In the genomic region with DNA sequence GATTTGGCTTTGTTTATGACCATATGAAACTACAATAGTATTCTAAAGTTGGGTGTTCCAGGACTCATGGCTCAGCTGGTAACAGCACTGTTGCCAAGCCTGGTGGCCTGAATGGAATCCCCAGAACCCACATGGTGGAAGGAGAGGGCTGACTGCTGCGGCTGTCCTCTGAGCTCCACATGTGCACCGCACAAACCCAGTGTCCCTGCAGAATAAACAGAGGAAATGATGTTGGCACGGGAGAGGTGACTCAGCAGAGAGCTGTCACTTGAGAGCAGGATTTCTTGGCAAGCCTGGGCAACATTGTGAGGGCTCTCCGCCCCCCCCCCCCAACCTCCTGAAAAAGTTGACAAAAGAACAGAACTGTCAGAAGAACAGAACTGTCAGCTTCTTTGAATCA, we compare ENCODE assay signal across 9 mouse cellular contexts. TPM values are rescaled to one million over a fixed set of nuclear protein-coding genes. Genes with fewer than 3 reads are reported as not detected.
A peak's percentile ranks its signal among the peaks of the same experiment; 100 is the strongest.
DNase-seq lines count a peak whose midpoint lies in the region; ATAC-seq and TF ChIP-seq lines count a peak whose summit lies in the region.
"Had no signal": no experiment of that assay in that cellular context is flagged by ENCODE, and none has a peak within 500 bp of the region (broad histone marks: within the 10 kb centered on the region; RNA-seq: fewer than 3 reads in every experiment).

No protein-coding gene starts in this region.

- ATAC-seq in hindbrain, embryonic 14.5 days (ENCODE audit: low FRiP score): no peak

- peak in 1 of 2 experiments; percentile 35 for DNase-seq in cerebellum, adult 2 months
- DNase-seq in cerebellum, adult 9-11 months: no peak
- DNase-seq in thymus, adult 2 months: no peak
- no peak for DNase-seq in thymus, postnatal 36 days
- peak; percentile 30 to 40 for DNase-seq in heart, postnatal 14 days
- DNase-seq in lung, postnatal 36 days: peak; percentile 88
- no peak for DNase-seq in layer of hippocampus, postnatal 25 days (ENCODE audit: extremely low spot score in 1 of 2, low spot score in 1 of 2)
- DNase-seq in hindbrain, embryonic 14.5 days (ENCODE audit: low spot score): no peak

- peaks cover 4% of the 10 kb centered on the region; the same call in 1 of the 2 replicates for H3K4me1 ChIP-seq in cerebellum, adult 2 months (ENCODE audit: control insufficient read depth, insufficient read depth, low read length)
- H3K4me1 ChIP-seq in thymus, adult 2 months (replicated peaks; ENCODE audit: control insufficient read depth, insufficient read depth, low read length): no peaks in the 10 kb centered on the region; the same call in 1 of the 2 replicates
- 0 out of 2 replicates have a peak, but pooled peaks cover 7% of the 10 kb centered on the region for H3K4me1 ChIP-seq in hindbrain, embryonic 14.5 days (replicated peaks; ENCODE audit: control insufficient read depth, insufficient read depth, low read length)
- H3K4me1 ChIP-seq: limb, embryonic 12.5 days had no signal

- TF ChIP-seq CTCF in cerebellum, adult 2 months (IDR thresholded peaks at IDR 0.05; ENCODE audit: borderline replicate concordance, insufficient read depth, low read depth, low read length): no peak
- no peak for TF ChIP-seq CTCF in thymus, adult 2 months (IDR thresholded peaks at IDR 0.05; ENCODE audit: borderline replicate concordance, control insufficient read depth, extremely low read depth, insufficient read depth, low read length, poor library complexity)

- 8% methylated on average over 4 of the region's 4 CpGs for WGBS in cerebellum, adult 2 months
- 16% methylated on average over 4 of the region's 4 CpGs for WGBS in thymus, adult 2 months
- 48% methylated on average over 4 of the region's 4 CpGs for WGBS in hindbrain, embryonic 14.5 days

- H3K4me3 ChIP-seq in cerebellum, adult 2 months (replicated peaks; ENCODE audit: insufficient read depth, low read depth, low read length): no peak overlapping the region
- no peak overlapping the region for H3K4me3 ChIP-seq in thymus, adult 2 months (ENCODE audit: control insufficient read depth, insufficient read depth, low read length)
- H3K4me3 ChIP-seq in hindbrain, embryonic 14.5 days (replicated peaks; ENCODE audit: low read length): no peak overlapping the region
- H3K4me3 ChIP-seq: limb, embryonic 12.5 days had no signal

- TF ChIP-seq POLR2A in cerebellum, adult 2 months (IDR thresholded peaks at IDR 0.05; ENCODE audit: borderline replicate concordance, insufficient read depth, low read length): no peak
- no peak for TF ChIP-seq POLR2A in thymus, adult 2 months (IDR thresholded peaks at IDR 0.05; ENCODE audit: control insufficient read depth, extremely low read depth, insufficient read depth, low read length, poor library complexity)

- H3K4me2 ChIP-seq in hindbrain, embryonic 14.5 days (replicated peaks): no peak overlapping the region
- H3K4me2 ChIP-seq: limb, embryonic 12.5 days had no signal

- intact Hi-C loops in heart, postnatal 14 days (cut with DNase I): no loop called here

- no peaks in the 10 kb centered on the region for H3K36me3 ChIP-seq in thymus, adult 2 months (ENCODE audit: control insufficient read depth, insufficient read depth, low read length)
- H3K36me3 ChIP-seq in hindbrain, embryonic 14.5 days (replicated peaks; ENCODE audit: control insufficient read depth, insufficient read depth): peaks cover 5% of the 10 kb centered on the region

- H3K27ac ChIP-seq in cerebellum, adult 2 months (ENCODE audit: insufficient read depth, low read length): 0 out of 2 replicates have a peak overlapping the region, but pooled peaks have one; percentile 39
- H3K27ac ChIP-seq in thymus, adult 2 months (ENCODE audit: control insufficient read depth, insufficient read depth, low read length): peak overlapping the region; percentile 34; the same call in 1 of the 2 replicates
- H3K27ac ChIP-seq in hindbrain, embryonic 14.5 days: no peak overlapping the region
- H3K27ac ChIP-seq: limb, embryonic 12.5 days had no signal

- no peak overlapping the region for H3K9ac ChIP-seq in hindbrain, embryonic 14.5 days
- H3K9ac ChIP-seq: limb, embryonic 12.5 days had no signal

- H3K9me3 ChIP-seq in hindbrain, embryonic 14.5 days (ENCODE audit: control insufficient read depth, low read length): no peaks in the 10 kb centered on the region
- H3K9me3 ChIP-seq: limb, embryonic 12.5 days had no signal

- H3K27me3 ChIP-seq in cerebellum, adult 2 months (ENCODE audit: control insufficient read depth, insufficient read depth, low read length): no peaks in the 10 kb centered on the region
- H3K27me3 ChIP-seq in thymus, adult 2 months (ENCODE audit: control insufficient read depth, insufficient read depth, low read length): no peaks in the 10 kb centered on the region
- no peaks in the 10 kb centered on the region for H3K27me3 ChIP-seq in hindbrain, embryonic 14.5 days (ENCODE audit: control insufficient read depth, insufficient read depth, low read length)
- H3K27me3 ChIP-seq: limb, embryonic 12.5 days had no signal

RNA-seq across cellular contexts. Expression of a gene that starts 14.1 kb away (rescaled TPM):
- polyA plus RNA-seq in cerebellum, adult 2 months (2012; rRNA removed): 25.1 and 27.9 TPM in 2 replicates
- 58.6 and 63.6 TPM in 2 replicates for polyA plus RNA-seq in thymus, adult 2 months (2012; rRNA removed)
- 10 to 100 TPM; 36.4 to 38.5 TPM for total RNA-seq in heart, postnatal 14 days (2021)
- 10 to 100 TPM; 23.6 to 25.4 TPM for total RNA-seq in layer of hippocampus, postnatal 25 days (2021)
- 10.5 and 11.4 TPM in 2 replicates for polyA plus RNA-seq in hindbrain, embryonic 14.5 days (2014; fragmentation: Nextera tagmentation; extraction: Ambion mirVana)

Comparison
In these comparisons a context has a peak if more than half of its experiments do, and no peak if none do; other contexts are left out.
1. DNase-seq: peak in heart, postnatal 14 days (2 of 2) and lung, postnatal 36 days (single experiment); none in cerebellum, adult 9-11 months (single experiment), thymus, adult 2 months (single experiment), thymus, postnatal 36 days (0 of 2), layer of hippocampus, postnatal 25 days (0 of 2) and hindbrain, embryonic 14.5 days (single experiment).